8 mouse cellular contexts compared by ENCODE assay signal in the genomic region with DNA sequence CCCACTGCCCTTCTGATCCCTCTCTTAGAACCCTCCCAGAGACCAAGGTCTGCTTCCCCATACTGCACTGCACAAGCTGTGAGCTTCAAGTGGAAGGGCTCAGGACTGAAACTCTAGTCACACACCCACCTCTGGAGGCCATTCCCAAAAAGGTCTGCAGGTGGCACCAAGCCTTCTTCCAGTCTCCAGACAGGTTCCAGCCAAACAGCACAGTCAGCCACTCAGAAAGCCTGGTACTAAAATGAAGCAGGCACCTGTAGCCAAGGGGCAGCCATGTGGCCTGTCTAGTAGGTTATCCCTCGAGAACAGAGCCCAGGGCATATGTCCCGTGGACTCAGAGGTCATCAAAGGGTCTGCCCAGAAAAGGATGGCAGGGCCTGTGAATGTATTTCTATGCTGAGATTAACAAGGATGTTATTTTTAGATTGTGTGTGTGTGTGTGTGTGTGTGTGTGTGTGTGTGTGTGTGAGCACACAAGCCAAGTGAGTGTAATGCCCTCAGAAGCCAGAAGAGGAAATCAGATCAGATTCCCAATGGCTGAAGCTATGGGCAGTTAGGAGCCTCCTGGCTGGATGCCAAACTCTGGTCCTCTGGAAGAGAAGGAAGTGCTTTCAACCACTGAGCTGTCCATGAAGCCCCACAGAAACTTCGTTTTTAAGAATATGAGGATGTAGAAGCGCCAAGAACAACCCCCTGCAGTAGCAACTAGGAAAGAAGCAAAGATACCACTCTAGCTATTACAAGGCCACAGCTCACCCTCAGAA. TPM values are rescaled to one million over a fixed set of nuclear protein-coding genes. Genes with fewer than 3 reads are reported as not detected.
DNase-seq lines count a peak whose midpoint lies in the region; TF ChIP-seq lines count a peak whose summit lies in the region.

Gene Rbfox3 (minus strand): TSS at position 291 of the 764 bp plus-strand sequence.

- intact Hi-C loops in gastrocnemius, postnatal 14 days (cut with DNase I; ENCODE audit: low total_unique reads) = no loop called here

- no peak within 1 kb of the TSS for H3K4me3 ChIP-seq in lung, adult 2 months (replicated peaks; ENCODE audit: extremely low read depth, low read depth, low read length)

- no peaks in the 10 kb centered on the region for H3K4me1 ChIP-seq in lung, adult 2 months (ENCODE audit: control insufficient read depth, insufficient read depth, low read length)

- no peak for TF ChIP-seq CTCF in lung, adult 2 months (IDR thresholded peaks at IDR 0.05; ENCODE audit: insufficient read depth, low read length)

- peak; percentile 39 for DNase-seq in gastrocnemius, postnatal 10 days
- DNase-seq in gastrocnemius, postnatal 14 days = no peak
- no peak for DNase-seq in urinary bladder, adult 2 months (ENCODE audit: low spot score)
- DNase-seq in urinary bladder, postnatal 36 days (ENCODE audit: low spot score in 2 of 2) = no peak
- DNase-seq in left cerebral cortex, adult 8-10 months (ENCODE audit: low spot score in 2 of 2) = no peak
- no peak for DNase-seq in T-cell, adult 2 months (ENCODE audit: low spot score)
- no peak for DNase-seq in urinary bladder, postnatal 10 days (ENCODE audit: low spot score)
- DNase-seq in lung, adult 2 months = no peak

- WGBS in lung, adult 2 months = 39% methylated on average over 4 of the region's 4 CpGs

- no peak for TF ChIP-seq POLR2A in lung, adult 2 months (IDR thresholded peaks at IDR 0.05; ENCODE audit: borderline replicate concordance, extremely low read depth, low read depth, low read length)

RNA-seq across cellular contexts. Expression of gene Rbfox3, which starts in this region (rescaled TPM):
- under 1 TPM; 0.26 to 0.63 TPM for total RNA-seq in gastrocnemius, postnatal 10 days (2021)
- total RNA-seq in gastrocnemius, postnatal 14 days (2021) = under 1 TPM; 0.20 to 0.27 TPM
- 23.3 and 61.3 TPM in 2 replicates for polyA plus RNA-seq in urinary bladder, adult 2 months (2012; rRNA removed)
- total RNA-seq in left cerebral cortex, adult 8-10 months (2022) = 100 to 1,000 TPM; 295 to 336 (median 323) TPM
- polyA plus RNA-seq in lung, adult 2 months (2012; rRNA removed) = 1.3 and 1.9 TPM in 2 replicates

Comparison
In these comparisons a context has a peak if more than half of its experiments do, and no peak if none do; other contexts are left out.
1. RNA of gene Rbfox3 (total RNA-seq): 295 to 336 TPM in left cerebral cortex, adult 8-10 months; 0.26 to 0.63 TPM in gastrocnemius, postnatal 10 days and 0.20 to 0.27 TPM in gastrocnemius, postnatal 14 days; every median in the first group is over 100 times any median in the second.
2. Peak in DNase-seq in gastrocnemius, postnatal 10 days; RNA of the gene not detected or under 1 TPM.